Mouse (Mus musculus) E14TG2a.4 (cell line): ENCODE results near the gene Shank1.

Source experiments
- CTCF ChIP-seq: conservative IDR thresholded peaks from 2 replicates; pipeline ENCODE4 v1.5.1; 2014; ENCODE audit warnings: low read length
- NANOG ChIP-seq: IDR thresholded peaks from 2 replicates; pipeline ENCODE4 v1.6.1; 2014; ENCODE audit warnings: borderline replicate concordance, low read length, mixed read lengths

GRCm38 (mm10) chr7:44304463-44304774, 5.6 kb upstream of the Shank1 start:
- TF ChIP-seq CTCF = no peak
- no peak for TF ChIP-seq NANOG
